Mouse (Mus musculus) heart, adult 2 months (tissue): ENCODE data around the gene Schip1. TPM values are rescaled to one million over a fixed set of nuclear protein-coding genes. Genes with fewer than 3 reads are reported as not detected.

ENCODE experiments used
- DNase-seq, 2 experiments: peaks; one replicate each; pipeline ENCODE4 v3.0.0; 2021
- H3K27ac ChIP-seq: fragments of 200-600 bp; 2 replicates; pipeline ENCODE4 v1.8.1; 2022
- H3K27me3 ChIP-seq: fragments of 200-500 bp; 2 replicates; pipeline ENCODE4 v1.6.1; 2012; ENCODE audit warnings: mild to moderate bottlenecking, low read length, inconsistent platforms, mixed read lengths; ENCODE audit not compliant: control insufficient read depth, insufficient read depth
- H3K36me3 ChIP-seq: fragments of 200-500 bp; 2 replicates; pipeline ENCODE4 v1.6.1; 2012; ENCODE audit warnings: low read length, inconsistent platforms; ENCODE audit not compliant: control insufficient read depth, insufficient read depth
- H3K4me1 ChIP-seq: fragments of 200-500 bp; 2 replicates; pipeline ENCODE4 v1.6.1; 2011; ENCODE audit warnings: low read length; ENCODE audit not compliant: control insufficient read depth, insufficient read depth
- H3K4me3 ChIP-seq: fragments of 200-600 bp; 2 replicates; pipeline ENCODE4 v1.8.1; 2022
- H3K79me2 ChIP-seq: fragments of 200-500 bp; replicated peaks from 2 replicates; pipeline ENCODE4 v1.6.1; 2012; ENCODE audit warnings: mild to moderate bottlenecking, inconsistent platforms, low read length, moderate library complexity, mixed read lengths; ENCODE audit not compliant: control insufficient read depth, insufficient read depth
- H3K9ac ChIP-seq: fragments of 200-500 bp; 2 replicates; pipeline ENCODE4 v1.6.1; 2012; ENCODE audit warnings: low read depth, mild to moderate bottlenecking, control low read depth, inconsistent platforms, low read length, mixed read lengths
- CTCF ChIP-seq: fragments of 200-600 bp; IDR thresholded peaks from 2 replicates; pipeline ENCODE4 v1.8.1; 2022; ENCODE audit warnings: antibody characterized with exemption, mild to moderate bottlenecking, moderate library complexity
- EP300 ChIP-seq: fragments of 200-500 bp; IDR thresholded peaks from 2 replicates; pipeline ENCODE4 v1.6.1; 2011; ENCODE audit warnings: low read depth, low read length, control low read depth; ENCODE audit not compliant: insufficient read depth
- POLR2A ChIP-seq: fragments of 200-500 bp; IDR thresholded peaks from 2 replicates; pipeline ENCODE4 v1.6.1; 2011; ENCODE audit warnings: mild to moderate bottlenecking, low read depth, low read length, control low read depth; ENCODE audit not compliant: insufficient read depth
- WGBS: fragments of 180-500 bp; shearing (Covaris S2); methylation state at CpG from one replicate; pipeline ENCODE4 v1.1.7; 2018; 5-methylcytosine and 5-hydroxymethylcytosine counted together
- intact Hi-C: fragments of 180-260 bp; cut with DNase I; formaldehyde crosslinking; loops from one replicate; pipeline ENCODE4 v1.15.1; 2025
- polyA plus RNA-seq: library from polyadenylated mRNA; depleted of rRNA; stranded (reverse); fragments of >200 nt; gene quantifications from 2 replicates; pipeline ENCODE4 v1.2.3, GENCODE M21; 2012
- total RNA-seq, 2 experiments: library from RNA; stranded (reverse); gene quantifications; 2 replicates each; pipeline ENCODE4 v1.2.3; 2021

Schip1 gene
- total and polyA plus RNA-seq, 3 experiments: 44.3 to 181 (median 163) TPM

DNA sequence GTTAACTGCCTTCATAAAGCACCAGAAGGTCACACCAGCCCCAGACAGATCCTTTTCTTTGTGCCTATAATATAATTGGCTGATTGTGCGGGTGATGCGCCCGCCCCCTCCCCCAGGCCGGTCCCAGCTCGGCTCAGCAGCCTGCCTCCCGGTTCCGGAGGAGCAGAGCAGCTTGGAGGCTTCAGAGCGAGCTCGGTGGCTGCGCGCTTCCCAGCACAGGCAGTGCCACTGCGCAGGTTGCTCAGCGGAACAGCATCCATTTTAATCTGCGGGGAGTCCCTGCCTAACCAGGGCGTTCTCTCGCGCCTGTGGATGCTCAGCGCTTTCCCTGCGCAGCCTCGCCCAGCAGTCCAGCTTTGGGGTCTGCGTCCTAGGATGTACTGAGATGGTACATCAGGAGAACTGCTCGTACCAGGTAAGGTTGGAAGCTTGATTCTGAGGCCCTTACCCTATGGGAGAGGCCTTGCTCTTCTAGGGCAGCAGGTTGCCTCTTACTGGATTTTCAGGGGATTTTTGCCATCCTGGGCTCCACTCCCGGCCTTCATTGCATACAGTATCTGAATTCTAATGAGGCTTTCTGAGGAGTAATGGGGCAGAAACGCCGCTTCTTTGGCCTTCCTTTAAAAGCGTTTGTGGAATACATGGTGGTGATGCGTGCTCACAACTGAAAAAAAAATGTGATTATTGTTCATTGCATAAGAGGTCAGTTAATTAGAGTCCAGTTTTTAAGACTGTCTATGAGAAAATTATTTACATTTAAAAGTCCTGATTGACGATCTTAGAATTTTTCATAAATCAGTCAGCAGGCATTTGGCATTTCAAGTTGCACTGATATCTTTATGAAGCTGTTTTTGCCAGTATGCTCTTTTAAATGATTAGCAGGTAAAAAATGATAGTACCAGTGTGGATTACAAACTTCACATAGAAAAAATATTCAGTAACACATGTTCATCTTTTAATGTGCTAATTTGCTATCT lies 507.9 kb downstream of the Schip1 start:
- 47% methylated on average over 28 of the region's 28 CpGs for WGBS

DNA sequence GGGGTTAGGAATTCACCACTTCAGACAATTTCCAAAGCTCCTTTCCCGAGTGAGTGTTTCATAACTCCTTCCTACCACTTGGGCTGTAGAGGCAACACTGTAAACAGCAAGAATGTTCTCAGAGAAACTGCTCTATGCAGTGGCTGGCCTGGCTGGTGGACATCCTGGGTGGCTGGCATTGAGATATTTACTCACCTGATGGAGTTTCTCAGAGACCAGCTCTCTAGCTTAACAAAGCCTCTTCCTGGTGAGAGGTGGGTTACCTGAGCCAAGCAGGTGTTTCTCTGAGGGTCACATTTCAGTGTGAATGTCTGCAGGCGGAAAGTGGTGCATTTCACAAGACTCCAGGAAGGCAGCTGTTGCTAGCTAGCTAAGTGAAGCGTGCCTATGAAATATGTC lies 508.6 kb downstream of the Schip1 start:
- H3K27ac ChIP-seq: peak overlapping the region; percentile 6
- no peak for DNase-seq
- no peak overlapping the region; the same call in 1 of the 2 replicates for H3K4me3 ChIP-seq
- H3K4me1 ChIP-seq: peaks cover 12% of the 10 kb centered on the region
- H3K36me3 ChIP-seq: no peaks in the 10 kb centered on the region
- TF ChIP-seq POLR2A (no peak), EP300 (no peak), CTCF (no peak)
- intact Hi-C loops: no loop called here
- H3K9ac ChIP-seq: no peak overlapping the region
- WGBS: 78% methylated on average over 3 of the region's 3 CpGs
- no peaks in the 10 kb centered on the region for H3K79me2 ChIP-seq
- no peaks in the 10 kb centered on the region for H3K27me3 ChIP-seq

More for the DNA sequence above, 507.9 kb downstream of the Schip1 start:
- Histone ChIP-seq H3K4me1 (peaks cover 12% of the 10 kb centered on the region), H3K9ac (peak overlapping the region; percentile 51), H3K79me2 (no peaks in the 10 kb centered on the region), H3K27me3 (no peaks in the 10 kb centered on the region), H3K4me3 (peak overlapping the region; percentile 23), H3K36me3 (no peaks in the 10 kb centered on the region), H3K27ac (peak overlapping the region; percentile 36)
- intact Hi-C loops: no loop called here
- TF ChIP-seq EP300 (no peak), POLR2A (no peak), CTCF (no peak)
- DNase-seq: peak in 1 of 2 experiments; percentile 63

DNA sequence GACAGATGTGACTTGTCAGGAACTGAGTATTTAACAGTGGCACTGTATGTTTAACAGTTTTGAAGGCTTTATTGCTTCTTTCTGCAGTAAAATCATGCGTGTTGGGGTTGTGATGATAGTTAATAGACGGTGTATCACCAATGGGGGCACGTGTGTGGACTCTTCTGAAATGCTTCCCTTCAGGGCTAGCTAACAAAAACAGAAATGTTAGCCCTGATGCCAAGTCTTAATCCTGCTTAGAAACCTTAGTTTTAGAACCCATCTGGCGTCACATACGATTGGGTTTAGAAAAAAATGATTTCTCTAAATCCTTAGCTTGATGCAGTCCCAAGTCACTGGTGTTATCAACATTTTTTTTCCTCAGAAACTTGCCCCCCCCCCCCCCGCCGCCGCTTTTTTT lies 509.5 kb downstream of the Schip1 start:
- Histone ChIP-seq H3K4me3 (no peak overlapping the region), H3K27me3 (no peaks in the 10 kb centered on the region), H3K9ac (no peak overlapping the region), H3K4me1 (peaks cover 10% of the 10 kb centered on the region), H3K79me2 (no peaks in the 10 kb centered on the region), H3K27ac (no peak overlapping the region), H3K36me3 (no peaks in the 10 kb centered on the region)
- 68% methylated on average over 8 of the region's 8 CpGs for WGBS
- intact Hi-C loops: no loop called here
- DNase-seq: no peak
- no peak for TF ChIP-seq CTCF

DNA sequence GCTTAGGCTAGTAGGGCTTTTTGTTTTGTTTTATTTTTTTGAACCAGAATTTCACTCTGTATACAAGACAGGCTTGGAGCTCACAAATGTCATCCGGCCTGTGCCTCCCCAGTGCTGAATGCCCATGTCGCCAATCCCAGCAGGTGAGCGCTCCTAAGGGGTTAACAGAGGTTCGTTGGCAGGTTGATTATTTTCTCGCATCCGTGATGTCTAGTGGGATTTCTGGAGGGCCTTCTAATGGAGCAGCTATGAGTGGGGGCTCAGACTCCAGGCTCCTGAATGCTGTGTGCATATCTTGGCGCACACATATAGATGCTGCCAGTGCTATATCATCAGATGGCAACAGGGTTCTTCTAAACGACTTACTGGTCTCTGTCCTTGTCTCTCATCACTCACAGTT lies 510.0 kb downstream of the Schip1 start:
- WGBS: 81% methylated on average over 8 of the region's 8 CpGs
- no peak overlapping the region for H3K9ac ChIP-seq
- DNase-seq: no peak
- H3K79me2 ChIP-seq: no peaks in the 10 kb centered on the region
- no peak overlapping the region for H3K4me3 ChIP-seq
- TF ChIP-seq CTCF: no peak
- TF ChIP-seq POLR2A: no peak
- no peak for TF ChIP-seq EP300
- H3K27me3 ChIP-seq: no peaks in the 10 kb centered on the region
- H3K27ac ChIP-seq: no peak overlapping the region
- H3K4me1 ChIP-seq: peaks cover 10% of the 10 kb centered on the region
- intact Hi-C loops: no loop called here
- no peaks in the 10 kb centered on the region for H3K36me3 ChIP-seq

DNA sequence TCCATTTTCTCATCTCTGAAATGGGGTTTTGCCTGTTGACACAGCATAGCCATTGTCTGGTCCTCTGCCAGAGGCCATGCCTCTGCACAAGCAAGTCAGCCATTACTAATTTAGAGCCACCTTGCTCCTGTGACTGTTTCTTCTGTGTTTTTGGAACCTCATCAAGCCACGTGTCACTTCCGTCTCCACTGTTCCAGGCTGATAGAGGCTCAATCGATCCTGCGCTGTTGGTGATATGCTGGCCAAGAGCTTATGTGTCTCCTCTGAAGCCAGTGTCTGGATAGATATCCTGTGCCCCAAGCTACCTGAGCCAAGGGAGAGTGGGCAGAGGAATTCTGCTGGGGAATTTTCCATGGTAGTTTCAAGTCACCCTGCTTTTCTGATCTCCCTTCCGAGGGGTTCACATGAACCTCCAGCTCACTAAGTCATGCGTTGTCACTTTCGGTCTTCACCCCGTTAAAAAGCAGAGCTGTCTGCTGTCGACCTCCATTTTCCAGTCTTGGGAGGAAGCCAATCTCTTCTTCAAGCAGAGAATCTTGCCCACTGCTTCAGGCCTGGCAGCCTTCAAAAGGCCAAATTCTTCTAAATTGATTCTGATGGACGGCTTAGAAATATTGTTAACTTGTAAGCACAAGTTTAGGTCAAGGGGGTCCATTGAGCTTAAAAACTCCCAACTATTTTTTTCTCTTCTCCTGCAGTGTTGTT lies 511.2 kb downstream of the Schip1 start:
- H3K27me3 ChIP-seq: no peaks in the 10 kb centered on the region
- no peaks in the 10 kb centered on the region for H3K36me3 ChIP-seq
- no peak overlapping the region for H3K9ac ChIP-seq
- 48% methylated on average over 10 of the region's 10 CpGs for WGBS
- no peak overlapping the region for H3K27ac ChIP-seq
- H3K4me1 ChIP-seq: peaks cover 10% of the 10 kb centered on the region
- intact Hi-C loops: no loop called here
- no peak overlapping the region for H3K4me3 ChIP-seq
- no peaks in the 10 kb centered on the region for H3K79me2 ChIP-seq
- TF ChIP-seq CTCF (no peak), POLR2A (no peak), EP300 (no peak)
- no peak for DNase-seq

DNA sequence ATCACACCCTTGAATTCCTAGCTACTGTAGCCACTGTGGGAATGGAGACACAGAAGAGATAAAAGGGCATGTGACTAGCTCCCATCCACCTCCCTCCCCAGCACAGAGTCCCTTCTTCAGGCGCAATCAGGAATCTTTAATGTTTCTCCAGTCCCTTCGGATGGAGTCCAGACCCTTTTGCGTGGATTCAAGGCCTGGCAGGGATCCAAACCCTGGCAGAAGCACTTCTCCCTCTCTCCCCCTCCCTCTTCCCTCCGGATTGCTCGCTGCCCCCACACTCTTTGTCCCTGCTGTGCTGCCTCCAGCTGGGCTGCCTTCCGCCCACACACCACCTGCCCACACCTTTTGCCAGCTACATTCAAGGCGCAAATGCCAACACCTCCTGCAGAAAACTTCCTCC lies 511.8 kb downstream of the Schip1 start:
- 32% methylated on average over 7 of the region's 7 CpGs for WGBS
- DNase-seq: peak in 1 of 2 experiments; percentile 35
- no peak overlapping the region for H3K4me3 ChIP-seq
- H3K27me3 ChIP-seq: no peaks in the 10 kb centered on the region
- no peak overlapping the region; the same call in 1 of the 2 replicates for H3K27ac ChIP-seq
- no peak overlapping the region for H3K9ac ChIP-seq
- H3K36me3 ChIP-seq: no peaks in the 10 kb centered on the region
- intact Hi-C loops: no loop called here
- H3K79me2 ChIP-seq: no peaks in the 10 kb centered on the region; the same call in 1 of the 2 replicates
- TF ChIP-seq CTCF (no peak), EP300 (no peak), POLR2A (no peak)
- H3K4me1 ChIP-seq: peaks cover 10% of the 10 kb centered on the region
